Mouse (Mus musculus) lung, embryonic 15.5 days (tissue): ENCODE results near the gene Foxp1. TPM values are rescaled to one million over a fixed set of nuclear protein-coding genes. Genes with fewer than 3 reads are reported as not detected.

ENCODE experiments used
- ATAC-seq: fragments of 200-750 bp; cut with Nextera tagmentation; 2 replicates; pipeline ENCODE4 v1.8.0; 2017; ENCODE audit warnings: moderate number of reproducible peaks, borderline replicate concordance; ENCODE audit not compliant: low FRiP score, low TSS enrichment; ENCODE audit errors: extremely low read depth
- H3K27ac ChIP-seq: fragments of 300-500 bp; sonication (generic); 2 replicates; pipeline ENCODE4 v1.5.1; 2015; ENCODE audit warnings: moderate library complexity, mild to moderate bottlenecking, inconsistent platforms
- H3K27me3 ChIP-seq: fragments of 300-500 bp; sonication (generic); 2 replicates; pipeline ENCODE4 v1.6.1; 2015; ENCODE audit warnings: inconsistent platforms
- H3K36me3 ChIP-seq: fragments of 300-500 bp; sonication (generic); 2 replicates; pipeline ENCODE4 v1.6.1; 2015; ENCODE audit warnings: inconsistent platforms
- H3K4me1 ChIP-seq: fragments of 300-500 bp; sonication (generic); 2 replicates; pipeline ENCODE4 v1.6.1; 2015; ENCODE audit warnings: inconsistent platforms
- H3K4me2 ChIP-seq: fragments of 300-500 bp; sonication (generic); 2 replicates; pipeline ENCODE4 v1.6.1; 2015; ENCODE audit warnings: inconsistent platforms, mild to moderate bottlenecking, moderate library complexity
- H3K4me3 ChIP-seq: fragments of 300-500 bp; sonication (generic); 2 replicates; pipeline ENCODE4 v1.5.1; 2015; ENCODE audit warnings: mild to moderate bottlenecking, inconsistent platforms
- H3K9ac ChIP-seq: fragments of 300-500 bp; sonication (generic); 2 replicates; pipeline ENCODE4 v1.6.1; 2015; ENCODE audit warnings: inconsistent platforms
- H3K9me3 ChIP-seq: fragments of 300-500 bp; sonication (generic); 2 replicates; pipeline ENCODE4 v1.6.1; 2016; ENCODE audit warnings: inconsistent platforms
- WGBS: fragments of 180-500 bp; shearing (Covaris S2); methylation state at CpG from one replicate; pipeline ENCODE4 v1.1.7; 2015; 5-methylcytosine and 5-hydroxymethylcytosine counted together
- polyA plus RNA-seq: library from polyadenylated mRNA; unstranded; fragments of >200 nt; fragmentation: Nextera tagmentation; extraction: Ambion mirVana; gene quantifications from 2 replicates; pipeline ENCODE4 v1.2.1, GENCODE M21; 2015

Gene Foxp1
- polyA plus RNA-seq, 1 experiment from 2014 or later = 109 TPM

GRCm38 (mm10) chr6:98937513-98937912 is 585.0 kb downstream of the Foxp1 start:
- no peak overlapping the region for H3K4me2 ChIP-seq
- no peak overlapping the region for H3K4me3 ChIP-seq
- no peaks in the 10 kb centered on the region for H3K27me3 ChIP-seq
- H3K36me3 ChIP-seq = peaks cover 67% of the 10 kb centered on the region
- 82% methylated on average over 11 of the region's 11 CpGs for whole genome bisulfite sequencing
- H3K4me1 ChIP-seq = no peaks in the 10 kb centered on the region
- H3K9ac ChIP-seq = no peak overlapping the region
- ATAC-seq = no peak
- H3K27ac ChIP-seq = no peak overlapping the region
- H3K9me3 ChIP-seq = no peaks in the 10 kb centered on the region

GRCm38 (mm10) chr6:98936377-98936776 is 586.1 kb downstream of the Foxp1 start:
- Histone ChIP-seq H3K27ac (no peak overlapping the region), H3K36me3 (peaks cover 71% of the 10 kb centered on the region), H3K4me1 (no peaks in the 10 kb centered on the region), H3K27me3 (no peaks in the 10 kb centered on the region), H3K9ac (no peak overlapping the region), H3K4me2 (no peak overlapping the region), H3K4me3 (no peak overlapping the region), H3K9me3 (no peaks in the 10 kb centered on the region)
- no peak for ATAC-seq
- WGBS = 74% methylated on average over 3 of the region's 3 CpGs

GRCm38 (mm10) chr6:98935169-98935568 is 587.4 kb downstream of the Foxp1 start:
- H3K9ac ChIP-seq = no peak overlapping the region
- WGBS = 93% methylated on average over 8 of the region's 8 CpGs
- H3K9me3 ChIP-seq = no peaks in the 10 kb centered on the region
- ATAC-seq = no peak
- no peak overlapping the region for H3K4me2 ChIP-seq
- no peak overlapping the region for H3K4me3 ChIP-seq
- H3K27me3 ChIP-seq = no peaks in the 10 kb centered on the region
- H3K36me3 ChIP-seq = peaks cover 72% of the 10 kb centered on the region
- H3K27ac ChIP-seq = no peak overlapping the region
- H3K4me1 ChIP-seq = no peaks in the 10 kb centered on the region

- no peak for ATAC-seq
- Histone ChIP-seq H3K4me3 (no peak overlapping the region), H3K4me2 (no peak overlapping the region), H3K4me1 (no peaks in the 10 kb centered on the region), H3K9me3 (no peaks in the 10 kb centered on the region), H3K9ac (no peak overlapping the region), H3K27me3 (no peaks in the 10 kb centered on the region), H3K36me3 (peaks cover 77% of the 10 kb centered on the region), H3K27ac (no peak overlapping the region)
- 88% methylated on average over 10 of the region's 10 CpGs for WGBS
These were observed 588.1 kb downstream of the Foxp1 start for GRCm38 (mm10) chr6:98934381-98934780.

- no peak for ATAC-seq
- H3K27ac ChIP-seq = no peak overlapping the region
- no peaks in the 10 kb centered on the region for H3K4me1 ChIP-seq
- H3K4me2 ChIP-seq = no peak overlapping the region
- no peaks in the 10 kb centered on the region for H3K9me3 ChIP-seq
- no peak overlapping the region for H3K9ac ChIP-seq
- H3K4me3 ChIP-seq = no peak overlapping the region
- peaks cover 76% of the 10 kb centered on the region for H3K36me3 ChIP-seq
- WGBS = 91% methylated on average over 18 of the region's 18 CpGs
- no peaks in the 10 kb centered on the region for H3K27me3 ChIP-seq
These were observed 589.3 kb downstream of the Foxp1 start for GRCm38 (mm10) chr6:98933135-98933724.

- WGBS = 72% methylated on average over 8 of the region's 8 CpGs
- peaks cover 66% of the 10 kb centered on the region for H3K36me3 ChIP-seq
- no peak overlapping the region for H3K27ac ChIP-seq
- no peak for ATAC-seq
- H3K27me3 ChIP-seq = no peaks in the 10 kb centered on the region
- no peak overlapping the region for H3K9ac ChIP-seq
- H3K4me1 ChIP-seq = no peaks in the 10 kb centered on the region
- H3K4me3 ChIP-seq = no peak overlapping the region
- no peak overlapping the region for H3K4me2 ChIP-seq
- no peaks in the 10 kb centered on the region for H3K9me3 ChIP-seq
These were observed 590.5 kb downstream of the Foxp1 start for GRCm38 (mm10) chr6:98931881-98932540.

GRCm38 (mm10) chr6:98930652-98931300 is 591.7 kb downstream of the Foxp1 start:
- H3K9me3 ChIP-seq = no peaks in the 10 kb centered on the region
- no peak for ATAC-seq
- H3K4me3 ChIP-seq = no peak overlapping the region
- no peak overlapping the region for H3K4me2 ChIP-seq
- WGBS = 67% methylated on average over 15 of the region's 15 CpGs
- H3K36me3 ChIP-seq = peaks cover 60% of the 10 kb centered on the region
- no peak overlapping the region for H3K9ac ChIP-seq
- H3K27ac ChIP-seq = no peak overlapping the region
- no peaks in the 10 kb centered on the region for H3K4me1 ChIP-seq
- H3K27me3 ChIP-seq = no peaks in the 10 kb centered on the region

- Histone ChIP-seq H3K9me3 (no peaks in the 10 kb centered on the region), H3K27me3 (no peaks in the 10 kb centered on the region), H3K4me1 (no peaks in the 10 kb centered on the region), H3K36me3 (peaks cover 42% of the 10 kb centered on the region), H3K27ac (no peak overlapping the region), H3K9ac (no peak overlapping the region), H3K4me2 (no peak overlapping the region), H3K4me3 (no peak overlapping the region)
- ATAC-seq = no peak
- WGBS = 77% methylated on average over 8 of the region's 8 CpGs
These were observed 594.2 kb downstream of the Foxp1 start for GRCm38 (mm10) chr6:98928365-98928764.

- no peak for ATAC-seq
- H3K27me3 ChIP-seq = no peaks in the 10 kb centered on the region
- H3K4me2 ChIP-seq = no peak overlapping the region
- H3K27ac ChIP-seq = no peak overlapping the region
- H3K9ac ChIP-seq = no peak overlapping the region
- no peaks in the 10 kb centered on the region for H3K9me3 ChIP-seq
- 86% methylated on average over 6 of the region's 6 CpGs for WGBS
- H3K4me3 ChIP-seq = no peak overlapping the region
- H3K36me3 ChIP-seq = no peaks in the 10 kb centered on the region
- H3K4me1 ChIP-seq = no peaks in the 10 kb centered on the region
These were observed 621.3 kb downstream of the Foxp1 start for GRCm38 (mm10) chr6:98901259-98901658.

GRCm38 (mm10) chr6:98878208-98878607 is 644.3 kb downstream of the Foxp1 start:
- no peak overlapping the region for H3K4me3 ChIP-seq
- WGBS = 59% methylated on average over 1 of the region's 1 CpGs
- H3K4me1 ChIP-seq = no peaks in the 10 kb centered on the region
- no peaks in the 10 kb centered on the region for H3K9me3 ChIP-seq
- H3K4me2 ChIP-seq = no peak overlapping the region
- no peaks in the 10 kb centered on the region for H3K27me3 ChIP-seq
- H3K36me3 ChIP-seq = no peaks in the 10 kb centered on the region
- no peak for ATAC-seq
- H3K9ac ChIP-seq = no peak overlapping the region
- H3K27ac ChIP-seq = no peak overlapping the region

GRCm38 (mm10) chr6:98876401-98876800 is 646.1 kb downstream of the Foxp1 start:
- Histone ChIP-seq H3K9me3 (no peaks in the 10 kb centered on the region), H3K9ac (no peak overlapping the region), H3K4me3 (no peak overlapping the region), H3K36me3 (no peaks in the 10 kb centered on the region), H3K27ac (no peak overlapping the region), H3K4me1 (0 out of 2 replicates have a peak, but pooled peaks cover 7% of the 10 kb centered on the region), H3K27me3 (no peaks in the 10 kb centered on the region), H3K4me2 (no peak overlapping the region)
- no peak for ATAC-seq
- 68% methylated on average over 2 of the region's 2 CpGs for WGBS
